Mouse (Mus musculus): ENCODE measurements around the gene Il23r.

DNA sequence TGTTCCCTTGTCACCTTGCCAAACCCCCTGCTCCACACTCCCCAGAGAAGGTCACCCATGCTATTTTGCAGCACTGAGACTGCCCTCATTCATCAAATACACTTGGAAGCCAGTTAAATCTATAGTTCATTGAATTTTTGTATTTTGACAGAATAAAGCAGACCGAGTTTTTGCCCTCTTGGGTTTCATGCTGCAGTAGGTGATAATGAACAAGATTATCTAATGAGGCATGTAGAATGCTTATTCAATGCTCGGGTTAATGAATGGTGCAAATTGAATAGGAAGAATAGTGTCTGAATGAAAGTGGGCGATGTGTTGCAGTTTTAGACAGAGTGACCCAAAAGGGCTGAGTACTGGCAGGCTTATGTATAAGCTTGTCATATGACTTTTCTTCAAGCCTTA lies 86.4 kb downstream of the Il23r start:
- TF ChIP-seq CTCF (conservative IDR thresholded peaks at IDR 0.05; ENCODE audit: low read length), result no peak
- no peak for TF ChIP-seq POU5F1 (IDR thresholded peaks at IDR 0.05; ENCODE audit: borderline replicate concordance, low read length)
